Mouse (Mus musculus) erythroid progenitor cell, adult 5-6 weeks (primary cell): ENCODE measurements at regions not wholly inside any gene's neighbourhood (a gene's known extent, or its start where the extent isn't known, plus 50 kb on each side); places are given as distances from the start of the nearest gene placed in this dataset.

Experiments
- ATAC-seq: replicated peaks from 2 replicates; pipeline ENCODE4 v1.8.0; 2016; ENCODE audit warnings: moderate number of reproducible peaks, mild to moderate bottlenecking, moderate TSS enrichment, inconsistent platforms; ENCODE audit not compliant: poor library complexity, low FRiP score, severe bottlenecking

GRCm38 (mm10) chr3:19747361-19747760, 118.9 kb upstream of the 1700064H15Rik start:
- ATAC-seq, result no peak

GRCm38 (mm10) chr3:19751946-19752345, 123.5 kb upstream of the 1700064H15Rik start:
- no peak for ATAC-seq

GRCm38 (mm10) chr3:19754011-19754410, 125.5 kb upstream of the 1700064H15Rik start:
- no peak for ATAC-seq

GRCm38 (mm10) chr3:19754636-19755035, 126.2 kb upstream of the 1700064H15Rik start:
- no peak for ATAC-seq

- ATAC-seq, result no peak
Observed at GRCm38 (mm10) chr3:19755136-19755535, 126.7 kb upstream of the 1700064H15Rik start.

GRCm38 (mm10) chr3:19798543-19799106, 158.2 kb upstream of the Cp start:
- no peak for ATAC-seq

- no peak for ATAC-seq
Observed at GRCm38 (mm10) chr3:19810034-19810433, 146.8 kb upstream of the Cp start.

- no peak for ATAC-seq
Observed at GRCm38 (mm10) chr3:19824904-19825303, 131.9 kb upstream of the Cp start.

GRCm38 (mm10) chr3:19828518-19829246, 128.2 kb upstream of the Cp start:
- ATAC-seq, result no peak

- no peak for ATAC-seq
Observed at GRCm38 (mm10) chr3:19829752-19830151, 127.1 kb upstream of the Cp start.

- ATAC-seq, result no peak
Observed at GRCm38 (mm10) chr3:19848031-19848735, 108.7 kb upstream of the Cp start.

GRCm38 (mm10) chr3:19848736-19849269, 108.1 kb upstream of the Cp start:
- ATAC-seq, result no peak

GRCm38 (mm10) chr3:19882623-19883022, 74.2 kb upstream of the Cp start:
- no peak for ATAC-seq

- no peak for ATAC-seq
Observed at GRCm38 (mm10) chr3:19888405-19888804, 68.4 kb upstream of the Cp start.

GRCm38 (mm10) chr3:19894258-19894629, 62.6 kb upstream of the Cp start:
- peak; percentile 30 for ATAC-seq

GRCm38 (mm10) chr3:19894630-19895578, 62.0 kb upstream of the Cp start:
- ATAC-seq, result peak; percentile 97

- no peak for ATAC-seq
Observed at GRCm38 (mm10) chr3:19895755-19896154, 61.1 kb upstream of the Cp start.

GRCm38 (mm10) chr3:19897140-19897539, 59.7 kb upstream of the Cp start:
- ATAC-seq, result no peak

- ATAC-seq, result no peak
Observed at GRCm38 (mm10) chr3:19902226-19902625, 54.6 kb upstream of the Cp start.
